Mouse (Mus musculus): ENCODE data around the gene Omg. TPM values are rescaled to one million over a fixed set of nuclear protein-coding genes. Genes with fewer than 3 reads are reported as not detected.

The Omg gene
- polyA plus RNA-seq, 1 experiment from 2014 or later: 3.4 TPM

- no peak overlapping the region for H3K27ac ChIP-seq (ENCODE audit: low read depth, low read length)
- H3K4me2 ChIP-seq (ENCODE audit: low read length): no peak overlapping the region
- H3K4me3 ChIP-seq (ENCODE audit: low read depth, low read length): no peak overlapping the region
- no peaks in the 10 kb centered on the region for H3K36me3 ChIP-seq (ENCODE audit: control insufficient read depth, insufficient read depth, low read length)
- H3K4me1 ChIP-seq (ENCODE audit: control insufficient read depth, insufficient read depth, low read length): no peaks in the 10 kb centered on the region
- ATAC-seq: no peak
- H3K27me3 ChIP-seq (replicated peaks; ENCODE audit: control insufficient read depth, insufficient read depth, low read length): no peaks in the 10 kb centered on the region
- H3K9me3 ChIP-seq (replicated peaks; ENCODE audit: control insufficient read depth, low read length): no peaks in the 10 kb centered on the region
- H3K9ac ChIP-seq (ENCODE audit: low read length): no peak overlapping the region
- DNase-seq (ENCODE audit: low spot score): no peak
Measured at GRCm38 (mm10) chr11:79521930-79522329, 18.0 kb upstream of the Omg start.

GRCm38 (mm10) chr11:79520772-79521171, 16.9 kb upstream of the Omg start:
- H3K27ac ChIP-seq (ENCODE audit: low read depth, low read length): no peak overlapping the region
- H3K4me1 ChIP-seq (ENCODE audit: control insufficient read depth, insufficient read depth, low read length): no peaks in the 10 kb centered on the region
- H3K4me3 ChIP-seq (ENCODE audit: low read depth, low read length): no peak overlapping the region
- no peak overlapping the region for H3K4me2 ChIP-seq (ENCODE audit: low read length)
- H3K9ac ChIP-seq (ENCODE audit: low read length): no peak overlapping the region
- no peaks in the 10 kb centered on the region for H3K9me3 ChIP-seq (replicated peaks; ENCODE audit: control insufficient read depth, low read length)
- H3K27me3 ChIP-seq (replicated peaks; ENCODE audit: control insufficient read depth, insufficient read depth, low read length): no peaks in the 10 kb centered on the region
- no peaks in the 10 kb centered on the region for H3K36me3 ChIP-seq (ENCODE audit: control insufficient read depth, insufficient read depth, low read length)
- DNase-seq (ENCODE audit: low spot score) (no peak), ATAC-seq (no peak)

GRCm38 (mm10) chr11:79519878-79520291, 16.0 kb upstream of the Omg start:
- WGBS: 77% methylated on average over 1 of the region's 1 CpGs
- no peak for DNase-seq (ENCODE audit: low spot score)
- ATAC-seq: no peak

GRCm38 (mm10) chr11:79519299-79519698, 15.4 kb upstream of the Omg start:
- Histone ChIP-seq H3K4me1 (ENCODE audit: control insufficient read depth, insufficient read depth, low read length) (no peaks in the 10 kb centered on the region), H3K9ac (ENCODE audit: low read length) (no peak overlapping the region), H3K4me2 (ENCODE audit: low read length) (no peak overlapping the region), H3K27me3 (replicated peaks; ENCODE audit: control insufficient read depth, insufficient read depth, low read length) (no peaks in the 10 kb centered on the region), H3K36me3 (ENCODE audit: control insufficient read depth, insufficient read depth, low read length) (no peaks in the 10 kb centered on the region), H3K27ac (ENCODE audit: low read depth, low read length) (no peak overlapping the region), H3K9me3 (replicated peaks; ENCODE audit: control insufficient read depth, low read length) (no peaks in the 10 kb centered on the region), H3K4me3 (ENCODE audit: low read depth, low read length) (no peak overlapping the region)
- 90% methylated on average over 6 of the region's 6 CpGs for WGBS
- no peak for ATAC-seq
- no peak for DNase-seq (ENCODE audit: low spot score)

More at GRCm38 (mm10) chr11:79519878-79520291, 16.0 kb upstream of the Omg start:
- Histone ChIP-seq H3K9ac (ENCODE audit: low read length) (no peak overlapping the region), H3K27me3 (replicated peaks; ENCODE audit: control insufficient read depth, insufficient read depth, low read length) (no peaks in the 10 kb centered on the region), H3K9me3 (replicated peaks; ENCODE audit: control insufficient read depth, low read length) (no peaks in the 10 kb centered on the region), H3K4me1 (ENCODE audit: control insufficient read depth, insufficient read depth, low read length) (no peaks in the 10 kb centered on the region), H3K27ac (ENCODE audit: low read depth, low read length) (no peak overlapping the region), H3K4me2 (ENCODE audit: low read length) (no peak overlapping the region), H3K36me3 (ENCODE audit: control insufficient read depth, insufficient read depth, low read length) (no peaks in the 10 kb centered on the region), H3K4me3 (ENCODE audit: low read depth, low read length) (no peak overlapping the region)

GRCm38 (mm10) chr11:79515798-79516197, 11.9 kb upstream of the Omg start:
- 95% methylated on average over 2 of the region's 2 CpGs for WGBS

GRCm38 (mm10) chr11:79515331-79515730, 11.4 kb upstream of the Omg start:
- Histone ChIP-seq H3K27me3 (replicated peaks; ENCODE audit: control insufficient read depth, insufficient read depth, low read length) (no peaks in the 10 kb centered on the region), H3K9me3 (replicated peaks; ENCODE audit: control insufficient read depth, low read length) (no peaks in the 10 kb centered on the region), H3K27ac (ENCODE audit: low read depth, low read length) (no peak overlapping the region), H3K36me3 (ENCODE audit: control insufficient read depth, insufficient read depth, low read length) (no peaks in the 10 kb centered on the region), H3K9ac (ENCODE audit: low read length) (no peak overlapping the region), H3K4me2 (ENCODE audit: low read length) (no peak overlapping the region), H3K4me3 (ENCODE audit: low read depth, low read length) (no peak overlapping the region), H3K4me1 (ENCODE audit: control insufficient read depth, insufficient read depth, low read length) (no peaks in the 10 kb centered on the region)
- DNase-seq (ENCODE audit: low spot score): no peak
- ATAC-seq: no peak
- WGBS: 78% methylated on average over 6 of the region's 6 CpGs

More at GRCm38 (mm10) chr11:79515798-79516197, 11.9 kb upstream of the Omg start:
- Histone ChIP-seq H3K4me1 (ENCODE audit: control insufficient read depth, insufficient read depth, low read length) (no peaks in the 10 kb centered on the region), H3K27ac (ENCODE audit: low read depth, low read length) (no peak overlapping the region), H3K4me2 (ENCODE audit: low read length) (no peak overlapping the region), H3K4me3 (ENCODE audit: low read depth, low read length) (no peak overlapping the region), H3K9ac (ENCODE audit: low read length) (no peak overlapping the region), H3K27me3 (replicated peaks; ENCODE audit: control insufficient read depth, insufficient read depth, low read length) (no peaks in the 10 kb centered on the region), H3K9me3 (replicated peaks; ENCODE audit: control insufficient read depth, low read length) (no peaks in the 10 kb centered on the region), H3K36me3 (ENCODE audit: control insufficient read depth, insufficient read depth, low read length) (no peaks in the 10 kb centered on the region)
- no peak for ATAC-seq
- no peak for DNase-seq (ENCODE audit: low spot score)

GRCm38 (mm10) chr11:79511970-79512369, 8.1 kb upstream of the Omg start:
- H3K4me2 ChIP-seq (ENCODE audit: low read length): no peak overlapping the region
- H3K9me3 ChIP-seq (replicated peaks; ENCODE audit: control insufficient read depth, low read length): no peaks in the 10 kb centered on the region
- 92% methylated on average over 3 of the region's 3 CpGs for WGBS
- H3K36me3 ChIP-seq (ENCODE audit: control insufficient read depth, insufficient read depth, low read length): no peaks in the 10 kb centered on the region
- ATAC-seq (no peak), DNase-seq (ENCODE audit: low spot score) (no peak)
- H3K9ac ChIP-seq (ENCODE audit: low read length): no peak overlapping the region
- H3K4me1 ChIP-seq (ENCODE audit: control insufficient read depth, insufficient read depth, low read length): no peaks in the 10 kb centered on the region
- no peak overlapping the region for H3K4me3 ChIP-seq (ENCODE audit: low read depth, low read length)
- H3K27ac ChIP-seq (ENCODE audit: low read depth, low read length): no peak overlapping the region
- no peaks in the 10 kb centered on the region for H3K27me3 ChIP-seq (replicated peaks; ENCODE audit: control insufficient read depth, insufficient read depth, low read length)

GRCm38 (mm10) chr11:79504506-79504905, 622 bp upstream of the Omg start:
- Histone ChIP-seq H3K27me3 (replicated peaks; ENCODE audit: control insufficient read depth, insufficient read depth, low read length) (no peaks in the 10 kb centered on the region), H3K27ac (ENCODE audit: low read depth, low read length) (no peak overlapping the region), H3K36me3 (ENCODE audit: control insufficient read depth, insufficient read depth, low read length) (no peaks in the 10 kb centered on the region), H3K9me3 (replicated peaks; ENCODE audit: control insufficient read depth, low read length) (no peaks in the 10 kb centered on the region), H3K4me1 (ENCODE audit: control insufficient read depth, insufficient read depth, low read length) (peaks cover 8% of the 10 kb centered on the region), H3K9ac (ENCODE audit: low read length) (no peak overlapping the region), H3K4me2 (ENCODE audit: low read length) (no peak overlapping the region), H3K4me3 (ENCODE audit: low read depth, low read length) (no peak overlapping the region)
- ATAC-seq (no peak), DNase-seq (ENCODE audit: low spot score) (no peak)
- WGBS: 60% methylated on average over 7 of the region's 7 CpGs

GRCm38 (mm10) chr11:79502917-79503316, 967 bp downstream of the Omg start:
- Histone ChIP-seq H3K4me3 (ENCODE audit: low read depth, low read length) (no peak overlapping the region), H3K36me3 (ENCODE audit: control insufficient read depth, insufficient read depth, low read length) (no peaks in the 10 kb centered on the region), H3K27me3 (replicated peaks; ENCODE audit: control insufficient read depth, insufficient read depth, low read length) (no peaks in the 10 kb centered on the region), H3K4me2 (ENCODE audit: low read length) (no peak overlapping the region), H3K9me3 (replicated peaks; ENCODE audit: control insufficient read depth, low read length) (no peaks in the 10 kb centered on the region), H3K9ac (ENCODE audit: low read length) (no peak overlapping the region), H3K27ac (ENCODE audit: low read depth, low read length) (0 out of 2 replicates have a peak overlapping the region, but pooled peaks have one; percentile 14), H3K4me1 (ENCODE audit: control insufficient read depth, insufficient read depth, low read length) (peaks cover 8% of the 10 kb centered on the region)
- ATAC-seq (no peak), DNase-seq (ENCODE audit: low spot score) (peak; percentile 24)
- WGBS: 6% methylated on average over 2 of the region's 2 CpGs
